Mouse (Mus musculus): ENCODE measurements around the gene Ccdc180. TPM values are rescaled to one million over a fixed set of nuclear protein-coding genes. Genes with fewer than 3 reads are reported as not detected.

Gene Ccdc180
- polyA plus RNA-seq, 1 experiment from 2014 or later = 0.71 TPM

Other genes starting within 250 kb of the Ccdc180 start
- gene Aldh1b1, start 91.3 kb upstream of the Ccdc180 start, polyA plus RNA-seq (2014; fragmentation: Nextera tagmentation; extraction: Ambion mirVana) = 4.5 and 6.0 TPM in 2 replicates
- gene Igfbpl1, start 63.4 kb upstream of the Ccdc180 start, polyA plus RNA-seq (2014; fragmentation: Nextera tagmentation; extraction: Ambion mirVana) = 71.4 and 83.2 TPM in 2 replicates
- 0.75 and 1.0 TPM in 2 replicates for gene Stra6l, start 41.6 kb upstream of the Ccdc180 start, polyA plus RNA-seq (2014; fragmentation: Nextera tagmentation; extraction: Ambion mirVana)
- 11.7 and 12.1 TPM in 2 replicates for gene Tdrd7, start 75.0 kb downstream of the Ccdc180 start, polyA plus RNA-seq (2014; fragmentation: Nextera tagmentation; extraction: Ambion mirVana)
- 3.6 and 4.9 TPM in 2 replicates for gene Tmod1, start 148.6 kb downstream of the Ccdc180 start, polyA plus RNA-seq (2014; fragmentation: Nextera tagmentation; extraction: Ambion mirVana)
- 124 and 139 TPM in 2 replicates for gene Ncbp1, start 248.3 kb downstream of the Ccdc180 start, polyA plus RNA-seq (2014; fragmentation: Nextera tagmentation; extraction: Ambion mirVana)
- 39.3 and 41.4 TPM in 2 replicates for gene Tstd2, start 248.4 kb downstream of the Ccdc180 start, polyA plus RNA-seq (2014; fragmentation: Nextera tagmentation; extraction: Ambion mirVana)